Mouse (Mus musculus): ENCODE results near the gene Ccdc83.

The Ccdc83 gene

DNA sequence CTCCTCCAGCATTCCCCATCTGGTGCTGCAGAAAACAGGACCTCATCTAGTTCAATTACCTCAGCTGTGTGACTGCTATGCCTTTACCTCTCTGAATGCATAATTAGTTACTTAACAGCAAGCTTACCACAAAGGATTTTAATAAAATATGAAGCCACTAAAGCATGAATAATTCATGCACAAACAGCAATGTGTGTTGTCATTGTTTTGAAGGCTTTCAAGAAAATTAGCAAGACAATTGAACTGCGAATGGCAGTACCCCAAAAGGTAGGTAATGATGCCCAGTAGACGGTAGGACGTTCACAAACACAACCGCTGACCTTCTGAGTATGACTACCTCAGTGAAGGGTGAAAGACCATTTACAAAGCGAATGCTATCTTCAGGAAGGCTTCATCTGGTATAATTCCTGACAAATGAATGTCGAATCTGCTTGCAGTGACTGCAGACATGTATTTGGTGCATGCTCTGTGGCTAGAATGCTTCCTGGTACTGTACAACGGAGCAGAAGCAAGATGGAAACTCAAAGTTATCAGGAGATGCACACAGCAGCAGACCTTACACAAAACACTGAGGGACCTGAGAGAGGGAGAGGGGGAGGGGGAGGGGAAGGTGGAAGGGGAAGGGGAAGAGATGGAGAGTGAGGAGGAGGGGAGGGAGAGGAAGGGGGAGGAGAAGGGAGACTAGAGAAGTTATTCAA, 3.5 kb downstream of the Ccdc83 start:
- DNase-seq (ENCODE audit: extremely low spot score, low read depth, low spot score) = no peak

DNA sequence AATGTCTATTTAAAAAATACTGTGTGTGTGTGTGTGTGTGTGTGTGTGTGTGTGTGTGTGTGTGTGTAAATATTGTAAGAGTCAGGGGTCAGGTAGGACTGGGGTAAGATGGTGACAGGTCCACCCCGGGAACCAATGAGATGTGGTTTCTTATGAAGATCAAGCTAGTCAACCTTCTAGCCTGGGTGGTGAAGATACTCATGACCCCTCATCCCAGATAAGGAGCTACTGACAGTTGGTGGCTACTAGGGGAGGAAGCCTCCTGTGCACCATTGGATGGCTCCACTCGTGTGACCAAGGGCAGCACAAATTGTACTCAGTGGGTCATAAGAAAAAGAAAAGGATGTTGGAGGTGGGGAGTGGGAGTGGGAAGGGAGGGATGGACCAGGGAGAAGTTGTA, 5.7 kb downstream of the Ccdc83 start:
- no peak for DNase-seq (ENCODE audit: extremely low spot score, low read depth, low spot score)

DNA sequence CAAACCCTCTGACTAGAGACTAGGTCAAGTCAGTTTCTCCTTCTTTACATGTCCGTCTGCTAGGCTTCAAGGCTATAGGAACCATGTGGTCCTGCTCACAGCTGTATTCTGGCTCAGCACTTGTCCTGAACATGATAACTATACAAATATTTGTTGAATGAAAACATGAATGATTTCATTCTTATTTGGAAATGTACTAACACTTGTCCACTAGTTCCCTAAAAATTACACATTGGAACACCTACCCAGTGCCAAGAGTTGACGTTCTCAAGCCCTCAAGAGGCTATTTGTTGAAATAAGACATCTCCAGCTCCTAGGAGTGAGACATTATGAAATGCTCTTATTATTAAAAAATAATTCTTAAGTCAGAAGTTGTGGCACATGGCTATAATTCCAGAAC, 6.9 kb downstream of the Ccdc83 start:
- DNase-seq (ENCODE audit: extremely low spot score, low read depth, low spot score) = no peak

DNA sequence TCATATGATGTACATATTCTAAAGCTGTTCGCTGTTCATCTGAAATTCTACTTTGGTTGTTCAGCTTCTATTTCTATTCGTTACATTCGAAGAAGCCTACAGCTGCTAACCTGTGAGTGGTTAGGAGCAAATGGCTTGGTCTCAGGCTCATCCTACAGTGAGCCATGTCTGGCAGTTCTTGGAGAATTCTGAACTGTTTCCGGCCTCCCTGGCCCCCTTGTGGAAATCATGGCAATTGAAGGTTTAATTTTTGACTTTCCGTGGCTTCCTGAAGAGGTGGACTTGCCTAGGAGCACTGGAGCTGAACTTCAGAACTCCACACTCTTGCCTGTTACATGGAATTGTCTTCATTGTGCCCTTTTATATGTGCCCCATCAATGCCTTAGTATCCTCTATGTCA, 12.6 kb downstream of the Ccdc83 start:
- no peak for DNase-seq (ENCODE audit: extremely low spot score, low read depth, low spot score)

DNA sequence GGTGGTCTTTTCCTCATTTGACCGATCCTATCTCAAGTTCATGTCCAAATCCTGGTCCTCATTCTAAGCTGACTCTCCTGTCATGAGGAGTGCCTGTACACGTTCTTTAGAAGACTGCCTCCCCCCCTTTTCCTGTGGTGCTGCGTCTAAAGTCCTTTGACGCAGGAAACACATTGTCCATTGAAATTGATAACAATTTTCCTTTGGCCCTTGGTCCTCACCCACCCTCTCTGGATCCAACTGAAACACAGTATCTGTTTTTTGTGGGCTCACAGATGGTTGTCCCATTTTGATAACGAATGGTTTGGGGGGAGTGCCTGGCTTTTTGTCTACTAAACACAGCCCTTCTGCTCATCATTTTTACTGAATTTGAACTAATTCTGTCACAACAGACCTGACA, 21.9 kb downstream of the Ccdc83 start:
- no peak for DNase-seq (ENCODE audit: extremely low spot score, low read depth, low spot score)

DNA sequence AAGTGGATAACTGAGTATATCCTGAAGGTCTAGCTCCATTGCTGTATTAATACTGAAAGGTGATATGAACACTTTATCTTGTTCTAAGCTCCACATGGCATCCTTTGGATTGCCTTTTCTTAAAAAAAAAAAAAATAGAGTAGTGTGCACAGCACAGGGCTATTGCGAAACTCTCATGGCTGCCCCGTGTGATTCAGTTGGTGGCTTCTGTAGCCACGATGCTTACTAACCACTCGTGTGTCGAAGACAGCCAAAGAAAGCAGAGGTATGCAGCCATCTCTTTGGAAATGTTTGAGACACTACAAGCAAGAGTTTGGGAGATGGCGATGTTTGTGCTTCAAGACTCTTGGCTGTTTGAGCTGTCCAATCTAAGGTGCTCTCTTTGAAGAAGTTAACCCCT, 22.4 kb downstream of the Ccdc83 start:
- no peak for DNase-seq (ENCODE audit: extremely low spot score, low read depth, low spot score)

DNA sequence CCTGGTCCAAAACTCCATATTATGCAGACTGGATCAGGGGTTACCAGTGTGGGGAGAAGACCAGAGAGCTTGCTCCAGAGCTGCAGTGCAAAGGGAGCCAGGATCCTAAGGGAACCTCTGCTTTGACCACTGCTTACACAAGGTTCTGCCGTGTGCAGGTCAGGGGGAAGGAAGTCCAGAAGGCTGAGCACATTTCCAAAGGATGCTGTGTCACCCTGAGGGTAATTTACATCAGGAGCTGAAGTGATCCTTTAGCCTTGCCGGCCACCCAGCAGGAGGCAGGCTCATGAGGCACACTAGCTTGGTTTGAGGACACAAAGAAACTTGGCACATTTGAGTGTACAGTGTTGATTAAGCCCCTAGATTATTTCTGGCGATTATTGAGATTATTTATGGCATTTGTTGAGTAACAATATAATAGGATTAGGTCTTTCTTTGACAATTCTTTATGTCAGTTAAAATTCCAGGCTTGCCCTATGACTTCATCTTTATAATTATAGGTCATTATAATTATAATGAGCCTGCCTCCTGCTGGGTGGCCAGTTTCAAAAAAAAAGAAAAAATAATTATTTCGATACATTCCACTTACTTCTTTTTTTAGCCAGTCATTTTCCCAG, 29.2 kb downstream of the Ccdc83 start:
- no peak for DNase-seq (ENCODE audit: extremely low spot score, low read depth, low spot score)

DNA sequence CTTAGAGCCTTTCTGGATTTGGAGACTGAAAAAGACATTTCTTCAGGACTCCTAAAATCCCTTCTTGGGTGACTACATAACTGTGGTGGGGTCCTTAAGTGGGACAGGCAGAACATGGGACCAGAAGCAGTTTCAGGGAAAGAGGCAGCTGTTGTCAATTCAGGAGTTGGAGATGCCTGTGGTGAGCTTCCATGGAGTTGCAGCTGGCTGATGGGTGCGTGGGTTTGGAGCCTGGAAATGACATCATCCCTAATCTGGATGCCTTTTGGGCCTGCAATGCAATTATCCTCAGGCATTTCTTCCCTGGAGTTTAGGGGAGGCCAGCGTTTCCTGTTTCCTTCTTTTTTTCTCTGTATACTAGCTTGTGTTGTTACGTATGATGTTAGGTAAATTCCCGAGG, 31.7 kb downstream of the Ccdc83 start:
- no peak for DNase-seq (ENCODE audit: extremely low spot score, low read depth, low spot score)

DNA sequence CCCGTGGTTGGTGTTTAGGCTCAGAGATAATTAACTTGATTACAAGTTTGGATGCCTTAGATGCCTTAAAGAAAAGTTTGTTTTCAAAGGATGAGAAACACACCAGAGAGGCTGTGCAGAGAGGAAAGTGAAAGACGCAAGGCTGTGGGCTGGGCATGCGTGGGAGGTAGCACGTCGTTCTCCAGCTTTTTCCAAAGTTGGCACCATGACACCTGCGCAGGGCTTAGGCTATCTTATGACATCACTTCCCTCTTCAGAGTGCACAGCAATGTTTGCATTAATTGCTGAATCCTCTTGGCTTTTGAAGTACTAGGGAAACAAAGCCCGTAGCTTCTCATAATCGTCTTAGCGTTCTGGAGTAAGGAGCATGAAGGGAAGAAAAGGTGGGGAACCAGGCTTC, 34.1 kb downstream of the Ccdc83 start:
- DNase-seq (ENCODE audit: extremely low spot score, low read depth, low spot score) = no peak

DNA sequence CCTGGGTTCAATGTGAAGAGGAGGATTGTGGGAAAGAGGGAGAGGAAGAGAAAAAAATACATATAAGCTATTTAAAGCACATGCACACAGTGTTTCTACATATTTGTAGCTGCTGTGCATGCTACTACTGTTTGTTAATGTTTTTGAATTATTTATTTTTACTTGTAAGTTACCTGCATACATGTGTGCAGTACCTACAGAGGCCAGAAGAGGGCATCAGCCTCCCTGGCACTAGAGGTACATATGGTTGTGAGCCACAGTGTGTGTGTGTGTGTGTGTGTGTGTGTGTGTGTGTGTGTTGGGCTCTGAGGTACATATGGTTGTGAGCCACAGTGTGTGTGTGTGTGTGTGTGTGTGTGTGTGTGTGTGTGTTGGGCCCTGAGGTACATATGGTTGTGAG, 36.7 kb downstream of the Ccdc83 start:
- DNase-seq (ENCODE audit: extremely low spot score, low read depth, low spot score) = peak; percentile 8

DNA sequence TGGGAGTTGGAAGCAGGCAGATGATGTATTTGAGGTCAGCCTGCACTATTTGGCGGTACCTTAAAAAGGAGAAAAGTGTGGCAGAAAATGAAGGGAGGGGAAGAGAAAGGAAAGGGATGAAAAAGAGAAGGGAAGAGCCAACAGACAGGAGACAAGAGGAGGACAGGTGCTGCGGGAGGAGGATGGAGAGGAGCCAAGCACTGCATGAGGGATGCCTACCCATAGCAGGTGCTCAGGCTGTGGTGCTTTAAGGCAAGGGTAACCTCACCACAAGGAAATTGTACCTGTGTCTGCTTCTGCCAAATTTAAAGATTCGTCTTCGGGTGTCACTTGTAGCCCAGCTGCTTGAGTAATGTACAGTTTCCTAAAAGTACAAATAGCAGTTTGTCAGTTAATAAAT, 37.5 kb downstream of the Ccdc83 start:
- no peak for DNase-seq (ENCODE audit: extremely low spot score, low read depth, low spot score)

DNA sequence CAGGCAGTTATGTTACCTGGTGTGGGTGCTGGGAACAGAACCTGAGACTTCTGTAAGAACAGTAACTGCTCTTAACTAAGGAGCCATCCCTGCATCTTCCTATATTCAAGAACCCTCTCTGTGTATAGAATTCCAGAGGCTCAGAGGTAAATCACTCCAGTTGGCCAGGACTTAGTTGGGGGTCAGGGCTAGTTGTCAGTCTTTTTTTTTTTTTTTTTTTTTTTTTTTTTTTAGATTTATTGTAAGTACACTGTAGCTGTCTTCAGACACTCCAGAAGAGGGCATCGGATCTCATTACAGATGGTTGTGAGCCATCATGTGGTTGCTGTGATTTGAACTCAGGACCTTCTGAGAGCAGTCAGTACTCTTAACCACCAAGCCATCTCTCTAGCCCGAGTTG, 44.1 kb downstream of the Ccdc83 start:
- DNase-seq (ENCODE audit: extremely low spot score, low read depth, low spot score) = no peak

DNA sequence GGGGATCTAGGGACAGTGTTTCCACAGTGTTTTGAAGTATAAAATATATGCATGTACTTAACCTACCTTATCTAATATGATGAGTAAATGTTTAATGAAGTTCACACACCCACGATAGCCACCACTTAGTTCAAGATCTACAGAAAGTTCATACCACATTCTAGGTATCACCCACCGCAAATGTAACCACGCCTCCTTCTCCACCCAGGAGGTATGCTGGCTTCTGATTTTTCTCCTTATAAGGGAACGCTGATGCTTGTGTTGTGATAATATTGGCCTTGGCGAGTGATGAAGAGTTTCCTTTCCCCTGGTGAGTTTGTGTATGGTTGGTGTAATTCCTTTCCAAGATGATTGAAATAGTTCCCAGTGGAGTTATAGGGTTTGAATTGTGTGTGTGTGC, 47.5 kb downstream of the Ccdc83 start:
- DNase-seq (ENCODE audit: extremely low spot score, low read depth, low spot score) = no peak

DNA sequence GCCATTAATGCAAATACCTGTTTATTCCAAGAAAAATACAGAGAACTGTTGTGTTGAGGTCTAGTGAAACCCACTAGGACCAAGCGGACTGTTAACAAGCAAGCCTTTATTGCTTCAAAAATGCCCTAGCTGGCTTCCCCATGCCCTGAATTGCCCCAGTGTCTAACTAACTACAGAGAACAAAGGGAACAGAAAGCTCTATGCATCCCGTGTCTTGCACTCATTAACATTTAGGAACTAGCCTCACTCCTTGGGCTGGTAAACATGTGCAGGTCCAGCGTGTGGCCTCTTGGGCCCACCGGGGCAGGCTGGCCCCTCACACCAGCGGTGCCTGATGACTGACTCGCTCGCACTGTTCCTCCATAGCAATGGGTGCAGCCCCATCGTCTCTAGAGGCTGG, 49.1 kb downstream of the Ccdc83 start:
- no peak for DNase-seq (ENCODE audit: extremely low spot score, low read depth, low spot score)

DNA sequence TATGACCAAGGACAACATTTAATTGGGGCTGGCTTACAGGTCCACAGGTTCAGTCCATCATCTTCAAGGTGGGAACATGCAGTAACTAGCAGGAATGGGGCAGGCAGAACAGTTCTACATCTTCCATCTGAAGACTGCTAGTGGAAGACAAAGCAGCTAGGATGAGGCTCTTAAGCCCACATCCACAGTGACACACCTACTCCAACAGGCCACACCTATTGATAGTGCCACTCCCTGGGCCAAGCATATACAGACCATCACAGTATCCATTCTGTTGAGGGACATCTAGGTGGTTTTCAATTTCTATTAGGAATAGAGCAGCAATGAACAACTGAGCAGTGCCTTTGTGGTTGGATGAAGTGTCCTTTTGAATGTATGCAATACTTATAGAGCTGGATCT, 54.6 kb downstream of the Ccdc83 start:
- no peak for DNase-seq (ENCODE audit: extremely low spot score, low read depth, low spot score)

DNA sequence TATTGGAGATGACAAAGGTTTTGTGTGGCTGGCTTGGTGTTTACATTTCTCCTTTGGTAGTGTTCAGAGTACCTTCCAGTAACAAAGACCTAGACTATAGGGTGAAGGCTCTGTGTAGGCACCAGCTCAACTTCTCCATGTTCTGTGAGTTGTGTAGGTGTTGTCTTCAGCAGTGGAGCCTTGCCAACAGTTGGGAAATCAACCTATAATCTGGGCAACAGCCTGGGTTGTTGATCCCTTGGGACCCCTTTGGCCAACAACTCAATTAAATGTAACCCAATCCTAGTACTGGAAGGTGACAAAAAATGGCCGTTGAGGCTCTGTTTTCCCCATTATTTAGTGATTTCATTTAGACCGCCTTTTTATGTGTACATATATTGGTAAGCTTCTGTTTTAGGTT, 55.5 kb downstream of the Ccdc83 start:
- DNase-seq (ENCODE audit: extremely low spot score, low read depth, low spot score) = no peak

DNA sequence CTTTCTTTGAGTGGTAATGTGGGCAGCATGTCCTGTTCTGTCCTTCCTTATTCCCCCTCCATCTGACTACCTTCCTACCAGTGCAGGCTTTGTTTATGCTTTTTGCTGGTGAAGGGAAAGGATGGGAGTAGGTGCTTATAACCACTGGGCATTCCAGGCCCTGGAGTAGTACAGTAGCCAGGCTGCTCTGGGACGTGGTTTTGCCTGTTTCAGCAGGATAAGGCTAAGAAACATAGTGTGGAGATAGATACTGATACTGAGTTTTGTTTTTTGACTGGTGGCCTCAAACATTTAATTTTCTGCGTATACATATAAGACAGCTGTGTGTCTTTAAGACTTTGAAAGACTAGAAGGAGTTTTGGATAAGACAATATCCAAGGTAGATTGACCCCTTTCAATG, 61.7 kb downstream of the Ccdc83 start:
- no peak for DNase-seq (ENCODE audit: extremely low spot score, low read depth, low spot score)

DNA sequence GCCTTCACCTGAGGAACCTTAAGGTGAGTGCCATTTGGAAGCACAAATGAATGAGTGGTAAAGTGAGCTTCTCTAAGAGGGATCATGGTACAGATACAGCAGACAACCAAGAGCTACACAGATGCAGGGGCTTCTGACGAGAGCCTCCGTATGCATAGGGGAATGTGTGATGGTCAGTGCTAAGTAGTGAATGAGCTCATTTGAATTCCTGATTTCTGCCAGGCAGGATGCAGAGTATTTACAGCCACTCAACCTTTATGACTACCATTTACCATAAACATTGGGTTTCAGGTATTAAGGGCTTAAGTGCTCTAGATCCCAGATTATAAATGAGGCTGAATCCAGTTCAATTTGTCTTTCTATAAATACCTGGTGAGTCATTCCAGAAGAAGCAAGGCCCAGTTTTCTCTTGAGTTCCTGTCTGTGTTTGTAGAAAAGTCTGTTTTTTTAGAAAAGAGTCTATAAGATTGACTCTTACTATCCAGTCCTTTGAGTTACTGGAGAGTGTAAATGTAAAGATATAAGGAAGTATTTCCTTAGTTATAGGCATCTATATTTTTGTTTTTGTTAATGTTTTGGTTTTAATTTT, 63.6 kb downstream of the Ccdc83 start:
- no peak for DNase-seq (ENCODE audit: extremely low spot score, low read depth, low spot score)

DNA sequence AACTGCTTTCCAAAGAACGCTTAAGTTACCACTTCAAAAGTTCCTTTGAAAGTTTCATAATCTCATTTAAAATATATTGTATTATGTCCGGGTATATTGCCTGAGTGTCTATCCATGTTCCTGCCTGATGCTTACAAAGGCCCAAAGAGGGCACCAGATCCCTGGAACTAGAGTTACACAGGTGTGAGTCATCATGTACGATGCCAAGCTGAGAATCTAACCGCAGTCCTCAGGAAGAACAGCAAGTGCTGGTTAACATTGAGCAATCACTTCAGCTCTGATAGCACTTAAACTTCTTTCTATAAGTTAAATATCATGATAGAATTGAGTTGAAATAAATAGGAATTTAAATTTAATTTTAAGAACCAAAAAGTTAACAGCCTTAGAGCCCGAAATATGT, 65.3 kb downstream of the Ccdc83 start:
- no peak for DNase-seq (ENCODE audit: extremely low spot score, low read depth, low spot score)

DNA sequence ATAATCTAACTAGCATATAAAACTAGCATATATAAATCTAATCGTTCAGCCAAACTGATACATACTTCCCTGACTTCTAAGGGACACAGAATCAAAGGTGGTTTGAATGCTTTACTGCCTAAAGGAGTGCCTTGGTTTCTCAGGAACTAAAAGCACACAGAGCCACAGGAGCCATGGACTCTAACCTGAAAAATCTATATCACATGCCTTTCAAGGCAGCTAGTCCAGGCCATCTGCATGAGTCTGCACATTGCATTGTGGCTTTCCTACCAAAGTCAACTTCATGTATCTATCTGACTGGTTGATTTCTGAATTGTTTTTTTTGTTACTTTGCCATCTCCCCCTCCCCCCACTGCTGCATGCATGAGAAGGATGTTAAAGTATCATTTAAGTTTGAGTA, 84.9 kb downstream of the Ccdc83 start:
- no peak for DNase-seq (ENCODE audit: extremely low spot score, low read depth, low spot score)

DNA sequence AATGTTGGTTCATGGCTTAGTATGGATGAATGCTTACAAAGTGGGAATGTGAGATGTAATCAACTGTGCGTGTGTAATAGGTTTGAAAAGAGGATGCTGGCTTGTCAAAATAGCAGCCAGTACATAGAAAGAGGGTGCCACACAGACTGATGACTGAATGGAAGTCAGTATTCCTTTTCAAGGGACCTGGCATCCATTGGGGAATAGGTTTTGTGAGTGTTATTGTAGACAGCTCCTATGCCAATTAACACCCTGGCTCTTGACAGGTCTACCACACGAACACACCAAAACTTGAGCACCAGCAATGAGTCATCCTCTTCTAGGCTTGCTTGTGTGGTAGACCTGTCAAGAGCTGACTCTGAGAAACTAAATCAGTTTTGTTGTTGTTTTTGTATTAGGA, 90.0 kb downstream of the Ccdc83 start:
- DNase-seq (ENCODE audit: extremely low spot score, low read depth, low spot score) = no peak

Data from hindlimb bud, embryonic 11.5 days (tissue).